Mouse (Mus musculus): ENCODE measurements around the gene Nfkbib.

DNA sequence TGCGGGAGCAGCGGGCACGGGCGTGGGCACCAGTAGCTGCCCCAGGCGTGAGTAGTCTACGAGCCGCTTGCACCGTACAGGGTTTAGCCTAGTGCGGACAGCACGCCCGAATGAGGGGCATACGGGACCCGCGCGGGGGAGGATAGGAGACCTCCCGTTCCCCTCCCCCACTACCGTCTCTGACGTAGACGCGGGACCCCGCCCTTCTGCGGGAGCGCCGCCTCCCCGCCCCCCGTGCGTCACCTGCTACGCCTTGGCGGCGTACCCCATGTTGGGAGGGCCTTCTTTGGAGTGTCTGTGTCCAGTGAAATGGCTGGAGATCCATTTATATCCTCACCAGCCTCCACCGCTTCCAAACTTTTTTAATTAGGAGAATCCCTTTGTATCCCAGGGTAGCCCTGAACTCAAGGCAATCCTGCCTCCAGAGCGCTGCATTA, 41.7 kb upstream of the Nfkbib start:
- TF ChIP-seq CTCF (IDR thresholded peaks at IDR 0.05; ENCODE audit: low read depth), result no peak
- 0 out of 2 replicates have a peak, but pooled peaks have one; percentile 22 for TF ChIP-seq EP300 (IDR thresholded peaks at IDR 0.05; ENCODE audit: low read depth)

Data from heart, postnatal 0 days (tissue).